ENCODE assay signal across 8 mouse cellular contexts in genomic region chr19:53841915-53842314, GRCm38 (mm10). TPM values are rescaled to one million over a fixed set of nuclear protein-coding genes. Genes with fewer than 3 reads are reported as not detected.
A peak's percentile ranks its signal among the peaks of the same experiment; 100 is the strongest.
DNase-seq lines count a peak whose midpoint lies in the region.

No protein-coding gene starts in this region.

- intact Hi-C loops in left cerebral cortex, postnatal 4 days (cut with DNase I): no loop called here

- DNase-seq in adrenal gland, adult (ENCODE audit: inconsistent age in 2 of 2, low spot score in 1 of 2): peak; percentile 56 to 85
- no peak for DNase-seq in adrenal gland, postnatal 4 days (ENCODE audit: low spot score in 2 of 2)
- DNase-seq in left cerebral cortex, postnatal 4 days: peak; percentile 62
- DNase-seq in left cerebral cortex, adult 8-10 months (ENCODE audit: low spot score in 2 of 2): no peak
- peak; percentile 78 to 86 for DNase-seq in cerebellum, postnatal 10 days
- DNase-seq in lung, postnatal 36 days: peak; percentile 80
- DNase-seq in thymus, postnatal 0 days (ENCODE audit: low spot score): peak; percentile 79
- no peak for DNase-seq in urinary bladder, adult 2 months (ENCODE audit: low spot score)

RNA-seq across cellular contexts. Expression of gene Pdcd4, which starts 50.1 kb away (rescaled TPM):
- total RNA-seq in adrenal gland, postnatal 4 days (2021): 100 to 1,000 TPM; 118 to 128 TPM
- total RNA-seq in left cerebral cortex, postnatal 4 days (2021): 10 to 100 TPM; 64.4 to 67.5 TPM
- 100 to 1,000 TPM in 2 of 4 experiments, 10 to 100 TPM in 2; 95.8 to 102 (median 98.8) TPM for total RNA-seq in left cerebral cortex, adult 8-10 months (2022)
- polyA plus RNA-seq in thymus, postnatal 0 days (2015; fragmentation: Nextera tagmentation; extraction: Ambion mirVana): 156 and 182 TPM in 2 replicates
- polyA plus RNA-seq in urinary bladder, adult 2 months (2012; rRNA removed): 81.3 and 100 TPM in 2 replicates

Comparison
In these comparisons a context has a peak if more than half of its experiments do, and no peak if none do; other contexts are left out.
1. DNase-seq: peak in adrenal gland, adult (2 of 2), left cerebral cortex, postnatal 4 days (single experiment), cerebellum, postnatal 10 days (2 of 2), lung, postnatal 36 days (single experiment) and thymus, postnatal 0 days (single experiment); none in adrenal gland, postnatal 4 days (0 of 2), left cerebral cortex, adult 8-10 months (0 of 2) and urinary bladder, adult 2 months (single experiment).